Mouse (Mus musculus) left cerebral cortex, adult 8-10 months (tissue): ENCODE results near the gene F11r. TPM values are rescaled to one million over a fixed set of nuclear protein-coding genes. Genes with fewer than 3 reads are reported as not detected.

Source experiments
- DNase-seq, 2 experiments: peaks; one replicate each; pipeline ENCODE4 v3.0.0; 2022; ENCODE audit warnings: low spot score in 2 of 2
- total RNA-seq, 4 experiments: library from RNA; stranded (reverse); gene quantifications; 2 replicates each; pipeline ENCODE4 v1.2.4; 2022

The F11r gene
- total RNA-seq, 4 experiments from 2014 or later = 7.7 to 10.3 (median 9.1) TPM

GRCm38 (mm10) chr1:171438014-171438670 is 807 bp downstream of the F11r start:
- no peak for DNase-seq

GRCm38 (mm10) chr1:171439072-171439471 is 1.7 kb downstream of the F11r start:
- no peak for DNase-seq

DNA sequence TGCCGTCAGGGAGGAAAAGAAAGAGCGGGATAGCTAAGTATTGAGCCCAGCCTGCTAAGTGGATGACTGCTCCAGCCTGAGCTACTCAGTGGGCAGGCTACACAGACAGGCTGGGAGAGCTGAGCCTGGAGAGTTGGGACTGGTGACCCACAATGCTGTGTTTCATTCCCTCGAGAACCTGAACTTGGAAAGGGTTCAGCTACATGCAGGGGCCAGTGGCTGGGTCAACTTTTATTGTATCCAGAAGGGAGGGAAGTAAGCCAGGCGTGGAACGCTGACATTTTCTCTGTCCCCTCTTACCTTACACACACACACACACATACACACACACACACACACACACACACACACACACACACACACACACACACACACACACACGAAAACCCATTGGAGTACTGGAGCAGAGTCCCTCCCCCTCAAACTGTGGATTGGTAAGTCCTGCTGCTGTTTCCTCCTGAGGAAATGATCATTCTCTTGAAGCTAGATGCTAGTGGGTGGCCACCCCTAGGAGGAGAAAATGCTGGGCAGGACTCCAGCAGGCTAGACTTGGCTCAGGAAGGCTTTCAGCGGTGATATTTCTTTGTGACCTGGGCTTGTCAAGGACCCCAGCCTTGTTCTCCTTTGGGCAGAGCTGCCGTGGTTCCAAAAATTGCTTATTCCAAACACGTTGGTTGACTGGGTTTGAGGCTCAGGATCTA is 2.8 kb downstream of the F11r start:
- DNase-seq = no peak

DNA sequence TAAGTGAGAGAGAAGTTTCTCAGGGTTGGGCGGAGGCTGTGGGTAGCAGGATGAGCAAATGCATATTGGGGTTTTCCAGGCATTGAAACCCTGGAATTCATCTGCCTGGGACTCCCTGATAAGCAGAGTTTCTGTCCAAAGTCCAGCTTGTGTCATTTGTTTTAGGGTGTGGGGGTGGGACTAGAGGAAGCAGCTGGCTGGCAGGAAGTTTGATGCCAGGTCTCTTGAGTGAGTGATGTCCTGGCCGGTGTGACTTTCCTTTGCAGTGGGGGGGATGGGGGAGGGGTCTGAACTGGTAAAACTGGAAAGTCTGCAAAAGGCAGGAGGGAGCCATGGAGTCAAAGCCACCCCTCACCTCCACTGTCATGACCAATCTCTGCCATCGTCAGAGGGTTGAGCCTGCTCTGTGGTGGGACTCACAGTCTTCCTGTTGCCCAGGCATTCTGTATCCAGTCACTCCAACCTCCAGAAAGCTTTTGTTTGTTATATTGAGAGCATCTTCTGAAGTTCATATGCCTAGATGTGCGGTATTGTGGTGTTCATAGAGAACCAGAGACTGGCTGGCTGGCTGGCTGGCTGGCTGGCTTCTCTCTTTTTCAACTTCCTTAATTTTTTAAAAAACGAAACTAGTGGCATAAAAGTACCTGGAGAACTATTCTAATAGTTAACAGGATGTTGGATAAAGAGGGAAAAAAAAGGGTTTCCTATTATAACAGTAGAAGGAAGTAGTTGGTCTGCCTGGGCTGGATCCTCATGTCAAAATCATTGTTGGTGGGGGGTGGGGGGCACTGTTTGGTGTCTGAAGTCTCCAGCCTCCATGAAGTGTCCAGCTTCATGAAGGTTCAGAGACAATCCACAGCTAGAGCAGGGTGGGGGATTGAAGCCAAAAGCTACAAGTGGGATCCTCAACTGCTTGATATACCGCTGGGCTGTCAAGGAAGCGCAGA is 4.4 kb downstream of the F11r start:
- no peak for DNase-seq

- no peak for DNase-seq
Measured at GRCm38 (mm10) chr1:171442413-171442760, 5.1 kb downstream of the F11r start.

GRCm38 (mm10) chr1:171445050-171445449 is 7.7 kb downstream of the F11r start:
- no peak for DNase-seq

GRCm38 (mm10) chr1:171446854-171447253 is 9.5 kb downstream of the F11r start:
- DNase-seq = no peak

GRCm38 (mm10) chr1:171447692-171448091 is 10.4 kb downstream of the F11r start:
- DNase-seq = no peak

DNA sequence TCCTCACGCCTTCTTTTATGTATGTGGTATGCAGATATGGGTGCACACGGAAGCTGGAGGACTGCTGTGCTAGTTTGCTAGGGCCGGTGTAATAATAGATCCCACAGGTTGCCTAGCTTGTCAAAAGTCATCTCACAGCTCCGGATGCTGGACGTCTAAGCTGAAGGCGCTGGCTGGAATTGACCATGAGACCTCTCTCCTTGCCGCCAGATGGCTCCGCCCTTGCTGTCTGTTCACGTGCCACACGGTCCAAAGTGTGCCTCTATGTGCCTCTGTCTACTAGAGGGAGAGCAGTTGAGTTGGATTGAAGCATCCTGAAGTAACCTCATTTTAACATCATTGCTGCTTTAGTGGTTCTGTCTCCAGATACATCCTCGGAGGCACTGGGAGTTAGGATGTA is 12.7 kb downstream of the F11r start:
- no peak for DNase-seq

GRCm38 (mm10) chr1:171451001-171451400 is 13.7 kb downstream of the F11r start:
- no peak for DNase-seq

DNA sequence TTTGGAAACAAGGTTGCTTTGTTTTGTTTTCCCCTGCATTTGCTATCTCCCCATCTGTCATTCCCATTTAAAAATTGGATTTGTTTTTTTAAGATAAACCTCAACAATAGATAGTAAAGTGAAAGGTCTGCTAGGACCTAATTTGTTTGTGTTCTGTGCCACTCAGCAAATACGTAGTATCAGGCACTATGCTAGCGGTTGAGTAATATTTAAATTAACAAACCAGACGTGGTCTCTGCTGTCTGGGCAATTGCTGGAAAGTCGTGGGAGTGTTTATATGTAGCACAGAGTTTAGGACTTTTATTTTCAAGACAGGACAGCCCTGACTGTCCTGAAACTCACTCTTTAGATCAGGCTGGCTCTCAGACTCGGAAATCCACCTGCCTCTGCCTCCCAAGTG is 15.2 kb downstream of the F11r start:
- DNase-seq = no peak

DNA sequence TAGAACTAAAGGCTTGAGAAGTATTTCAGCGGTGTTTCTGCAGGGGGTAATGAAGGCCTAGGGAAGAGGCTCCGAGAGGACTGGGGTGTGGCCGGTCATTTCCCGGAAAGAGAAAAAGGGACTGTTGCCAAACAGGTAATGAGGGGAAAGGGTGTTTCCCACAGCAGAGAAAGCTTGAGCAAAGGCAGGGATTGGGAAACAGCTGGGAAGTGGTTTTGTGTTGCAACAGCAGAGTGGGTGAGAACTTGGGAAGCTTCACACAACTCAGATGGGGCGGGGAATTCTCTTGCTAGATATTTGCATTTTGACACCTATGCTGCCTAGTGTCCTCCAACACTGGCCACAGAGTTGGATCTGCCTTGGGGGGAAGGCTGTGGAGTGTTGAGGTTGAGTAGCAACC is 15.6 kb downstream of the F11r start:
- DNase-seq = no peak

GRCm38 (mm10) chr1:171454926-171455325 is 17.6 kb downstream of the F11r start:
- DNase-seq = no peak

GRCm38 (mm10) chr1:171457568-171457967 is 20.2 kb downstream of the F11r start:
- DNase-seq = no peak

- no peak for DNase-seq
Measured at GRCm38 (mm10) chr1:171459791-171460190, 22.5 kb downstream of the F11r start.

GRCm38 (mm10) chr1:171460551-171461503 is 23.5 kb downstream of the F11r start:
- DNase-seq = no peak

GRCm38 (mm10) chr1:171463133-171463532 is 25.8 kb downstream of the F11r start:
- DNase-seq = no peak

- DNase-seq = no peak
Measured at GRCm38 (mm10) chr1:171465749-171466412, 28.5 kb downstream of the F11r start.

DNA sequence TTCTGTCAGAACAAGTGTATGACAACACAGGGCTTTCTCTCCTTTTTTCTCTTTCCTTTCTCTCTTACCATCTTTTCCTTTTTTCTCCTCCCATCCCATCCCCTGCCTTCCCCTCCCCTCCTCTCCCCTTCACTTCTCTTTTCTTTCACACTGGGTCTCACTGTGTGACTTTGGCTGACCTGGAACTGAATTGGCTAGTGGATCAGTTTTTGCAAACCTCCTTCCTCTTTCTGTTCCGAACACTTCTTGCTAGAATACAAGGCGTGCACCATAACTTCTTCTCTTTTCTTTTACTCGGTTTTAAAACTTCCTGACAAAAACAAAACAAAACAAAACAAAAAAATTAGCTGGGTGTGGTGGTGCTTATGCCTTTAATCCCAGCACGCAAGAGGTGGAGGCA is 29.2 kb downstream of the F11r start:
- no peak for DNase-seq

DNA sequence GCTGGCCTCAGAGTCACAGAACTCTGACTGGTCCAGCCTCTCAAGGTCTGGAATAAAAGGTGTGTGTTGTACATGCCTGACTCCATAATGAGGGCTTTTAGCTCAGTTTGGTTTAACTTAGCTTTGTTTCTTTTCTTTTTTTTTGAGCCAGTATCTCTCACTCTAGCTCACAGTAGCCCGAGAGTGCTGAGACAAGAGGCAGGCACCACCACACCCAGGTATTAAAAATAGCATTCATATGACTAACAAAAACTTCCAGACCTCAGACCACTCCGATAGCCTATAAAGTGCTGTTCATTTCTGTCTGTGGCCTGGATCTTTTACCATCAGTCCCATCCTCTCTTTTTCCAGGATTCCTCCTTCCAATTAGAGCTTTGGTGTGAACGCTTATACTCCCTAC is 32.3 kb downstream of the F11r start:
- no peak for DNase-seq
